Mouse (Mus musculus) testis, adult 2 months (tissue): ENCODE data around the gene 9430097D07Rik.

Experiments
- CTCF ChIP-seq: fragments of 200-500 bp; IDR thresholded peaks from 2 replicates; pipeline ENCODE4 v1.5.1; 2012; ENCODE audit warnings: low read depth, mild to moderate bottlenecking, inconsistent platforms, low read length, moderate library complexity; ENCODE audit not compliant: control insufficient read depth, insufficient read depth, insufficient replicate concordance
- POLR2A ChIP-seq: fragments of 200-500 bp; IDR thresholded peaks from 2 replicates; pipeline ENCODE4 v1.6.1; 2012; ENCODE audit warnings: low read depth, mild to moderate bottlenecking, inconsistent platforms, low read length, moderate library complexity; ENCODE audit not compliant: control insufficient read depth

GRCm38 (mm10) chr2:32606161-32607142, 31.0 kb upstream of the 9430097D07Rik start:
- TF ChIP-seq CTCF = peak; percentile 71; the same call in 1 of the 2 replicates
- no peak for TF ChIP-seq POLR2A
